Comparison of ENCODE assay signal across 9 mouse cellular contexts in the genomic region with DNA sequence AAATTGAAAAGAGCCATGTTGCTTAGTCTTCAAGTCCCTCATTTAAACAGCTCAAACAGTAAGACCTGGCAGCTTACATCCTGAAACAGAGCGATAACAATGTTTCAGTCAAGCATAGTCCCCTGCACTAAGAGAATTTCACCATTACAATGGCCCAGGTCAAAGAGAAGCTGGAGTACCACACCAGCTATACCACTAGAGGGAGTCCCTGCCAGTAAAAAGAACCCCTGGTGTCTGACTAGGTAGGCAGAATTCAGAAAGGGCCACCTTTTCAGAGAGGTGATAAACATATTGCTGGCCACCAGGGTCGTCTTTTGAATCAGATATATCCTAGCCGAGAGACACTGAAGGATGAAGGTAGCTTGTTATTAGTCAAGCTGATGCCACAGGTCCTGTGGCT. TPM values are rescaled to one million over a fixed set of nuclear protein-coding genes. Genes with fewer than 3 reads are reported as not detected.
A peak's percentile ranks its signal among the peaks of the same experiment; 100 is the strongest.
DNase-seq lines count a peak whose midpoint lies in the region; ATAC-seq and TF ChIP-seq lines count a peak whose summit lies in the region.
"Had no signal": no experiment of that assay in that cellular context is flagged by ENCODE, and none has a peak within 500 bp of the region (broad histone marks: within the 10 kb centered on the region; RNA-seq: fewer than 3 reads in every experiment).

No protein-coding gene starts in this region.

- peaks cover 10% of the 10 kb centered on the region for H3K36me3 ChIP-seq in limb, embryonic 11.5 days (ENCODE audit: control insufficient read depth, insufficient read depth, low read length)
- peaks cover 78% of the 10 kb centered on the region for H3K36me3 ChIP-seq in limb, embryonic 10.5 days
- peaks cover 57% of the 10 kb centered on the region for H3K36me3 ChIP-seq in intestine, postnatal 0 days (ENCODE audit: control insufficient read depth, insufficient read depth)

- H3K9ac ChIP-seq in limb, embryonic 11.5 days (ENCODE audit: low read length): no peak overlapping the region
- H3K9ac ChIP-seq in intestine, postnatal 0 days (ENCODE audit: low read depth, low read length): no peak overlapping the region
- H3K9ac ChIP-seq: neural tube, embryonic 13.5 days had no signal

- no peak for ATAC-seq in limb, embryonic 11.5 days (ENCODE audit: insufficient number of reproducible peaks, low FRiP score, low TSS enrichment, low read depth)
- peak; percentile 63 for ATAC-seq in intestine, postnatal 0 days

- H3K27me3 ChIP-seq in limb, embryonic 11.5 days (ENCODE audit: control insufficient read depth, insufficient read depth, low read length): no peaks in the 10 kb centered on the region
- no peaks in the 10 kb centered on the region for H3K27me3 ChIP-seq in limb, embryonic 10.5 days (ENCODE audit: low read depth, poor library complexity, severe bottlenecking)
- no peaks in the 10 kb centered on the region for H3K27me3 ChIP-seq in intestine, postnatal 0 days (replicated peaks; ENCODE audit: control insufficient read depth, insufficient read depth, low read length)
- H3K27me3 ChIP-seq: neural tube, embryonic 13.5 days had no signal

- no peaks in the 10 kb centered on the region for H3K9me3 ChIP-seq in limb, embryonic 11.5 days (ENCODE audit: control insufficient read depth, low read length)
- H3K9me3 ChIP-seq in limb, embryonic 10.5 days (replicated peaks): no peaks in the 10 kb centered on the region
- H3K9me3 ChIP-seq in intestine, postnatal 0 days (ENCODE audit: control insufficient read depth): no peaks in the 10 kb centered on the region
- H3K9me3 ChIP-seq: neural tube, embryonic 13.5 days had no signal

- TF ChIP-seq CTCF in intestine, postnatal 0 days (IDR thresholded peaks at IDR 0.05; ENCODE audit: low read depth): peak; percentile 86

- H3K27ac ChIP-seq in limb, embryonic 11.5 days (replicated peaks; ENCODE audit: low read depth, low read length): no peak overlapping the region
- H3K27ac ChIP-seq in limb, embryonic 10.5 days: no peak overlapping the region
- H3K27ac ChIP-seq in intestine, postnatal 0 days (ENCODE audit: low read depth, low read length): no peak overlapping the region
- H3K27ac ChIP-seq: neural tube, embryonic 13.5 days had no signal

- no peaks in the 10 kb centered on the region for H3K4me1 ChIP-seq in limb, embryonic 11.5 days (ENCODE audit: control insufficient read depth, insufficient read depth, low read length)
- no peaks in the 10 kb centered on the region for H3K4me1 ChIP-seq in limb, embryonic 10.5 days
- H3K4me1 ChIP-seq in intestine, postnatal 0 days (replicated peaks; ENCODE audit: control insufficient read depth, insufficient read depth, low read length): no peaks in the 10 kb centered on the region
- H3K4me1 ChIP-seq: neural tube, embryonic 13.5 days had no signal

- WGBS in limb, embryonic 11.5 days: 57% methylated on average over 3 of the region's 3 CpGs
- 57% methylated on average over 3 of the region's 3 CpGs for WGBS in limb, embryonic 10.5 days
- WGBS in intestine, postnatal 0 days: 36% methylated on average over 3 of the region's 3 CpGs

- no peak overlapping the region for H3K4me3 ChIP-seq in limb, embryonic 11.5 days (ENCODE audit: low read depth, low read length)
- H3K4me3 ChIP-seq in limb, embryonic 10.5 days: no peak overlapping the region
- H3K4me3 ChIP-seq in intestine, postnatal 0 days (ENCODE audit: low read depth, low read length): no peak overlapping the region
- H3K4me3 ChIP-seq: neural tube, embryonic 13.5 days had no signal

- H3K4me2 ChIP-seq in limb, embryonic 11.5 days (ENCODE audit: low read depth, severe bottlenecking): no peak overlapping the region
- H3K4me2 ChIP-seq in intestine, postnatal 0 days (replicated peaks; ENCODE audit: low read depth): no peak overlapping the region
- H3K4me2 ChIP-seq: neural tube, embryonic 13.5 days had no signal

- peak; percentile 43 for DNase-seq in limb, embryonic 11.5 days (ENCODE audit: low spot score)
- DNase-seq in limb, embryonic 10.5 days (ENCODE audit: low spot score): no peak
- peak; percentile 74 for DNase-seq in T-cell, adult 2 months (ENCODE audit: low spot score)
- DNase-seq in embryo, embryonic 11.5 days (ENCODE audit: low read depth, low spot score): peak; percentile 19
- DNase-seq in lung, postnatal 14 days: peak; percentile 59
- DNase-seq in thymus, postnatal 10 days (ENCODE audit: low spot score in 2 of 2): peak; percentile 22 to 63
- DNase-seq in layer of hippocampus, postnatal 25 days (ENCODE audit: extremely low spot score in 1 of 2, low spot score in 1 of 2): no peak

RNA-seq across cellular contexts. Expression of a gene that starts 9.0 kb away (rescaled TPM):
- polyA plus RNA-seq in limb, embryonic 11.5 days (2014; fragmentation: Nextera tagmentation; extraction: Ambion mirVana): 214 and 235 TPM in 2 replicates
- 257 and 263 TPM in 2 replicates for polyA plus RNA-seq in limb, embryonic 10.5 days (2016; fragmentation: Nextera tagmentation; extraction: Ambion mirVana)
- polyA plus RNA-seq in intestine, postnatal 0 days (2015; fragmentation: Nextera tagmentation; extraction: Ambion mirVana): 213 TPM in 2 replicates
- total RNA-seq in layer of hippocampus, postnatal 25 days (2021): 100 to 1,000 TPM; 313 to 339 TPM

RNA-seq across cellular contexts. Expression of a gene that starts 9.1 kb away (rescaled TPM):
- polyA plus RNA-seq in limb, embryonic 11.5 days (2014; fragmentation: Nextera tagmentation; extraction: Ambion mirVana): 57.4 and 61.0 TPM in 2 replicates
- polyA plus RNA-seq in limb, embryonic 10.5 days (2016; fragmentation: Nextera tagmentation; extraction: Ambion mirVana): 52.7 and 54.0 TPM in 2 replicates
- polyA plus RNA-seq in intestine, postnatal 0 days (2015; fragmentation: Nextera tagmentation; extraction: Ambion mirVana): 22.0 and 23.0 TPM in 2 replicates
- 10 to 100 TPM; 76.8 to 81.9 TPM for total RNA-seq in layer of hippocampus, postnatal 25 days (2021)

RNA-seq across cellular contexts. Expression of a gene that starts 22.8 kb away (rescaled TPM):
- not detected in 2 replicates for polyA plus RNA-seq in limb, embryonic 11.5 days (2014; fragmentation: Nextera tagmentation; extraction: Ambion mirVana)
- polyA plus RNA-seq in limb, embryonic 10.5 days (2016; fragmentation: Nextera tagmentation; extraction: Ambion mirVana): not detected in 2 replicates
- not detected in 2 replicates for polyA plus RNA-seq in intestine, postnatal 0 days (2015; fragmentation: Nextera tagmentation; extraction: Ambion mirVana)
- not detected for total RNA-seq in layer of hippocampus, postnatal 25 days (2021)
- polyA plus RNA-seq: neural tube, embryonic 13.5 days had no signal

RNA-seq across cellular contexts. Expression of a gene that starts 23.7 kb away (rescaled TPM):
- 130 and 137 TPM in 2 replicates for polyA plus RNA-seq in limb, embryonic 11.5 days (2014; fragmentation: Nextera tagmentation; extraction: Ambion mirVana)
- 134 and 136 TPM in 2 replicates for polyA plus RNA-seq in limb, embryonic 10.5 days (2016; fragmentation: Nextera tagmentation; extraction: Ambion mirVana)
- 312 and 334 TPM in 2 replicates for polyA plus RNA-seq in intestine, postnatal 0 days (2015; fragmentation: Nextera tagmentation; extraction: Ambion mirVana)
- total RNA-seq in layer of hippocampus, postnatal 25 days (2021): 10 to 100 TPM; 68.5 to 78.2 TPM

RNA-seq across cellular contexts. Expression of a gene that starts 48.9 kb away (rescaled TPM):
- 0.96 and 1.3 TPM in 2 replicates for polyA plus RNA-seq in limb, embryonic 11.5 days (2014; fragmentation: Nextera tagmentation; extraction: Ambion mirVana)
- 1.1 TPM in 2 replicates for polyA plus RNA-seq in limb, embryonic 10.5 days (2016; fragmentation: Nextera tagmentation; extraction: Ambion mirVana)
- 0.21 and 0.50 TPM in 2 replicates for polyA plus RNA-seq in intestine, postnatal 0 days (2015; fragmentation: Nextera tagmentation; extraction: Ambion mirVana)
- total RNA-seq in layer of hippocampus, postnatal 25 days (2021): 1 to 10 TPM in 1 of 2 experiments, under 1 TPM in 1; 0.84 to 2.2 TPM

Comparison
In these comparisons a context has a peak if more than half of its experiments do, and no peak if none do; other contexts are left out.
1. DNase-seq: peak in limb, embryonic 11.5 days (single experiment), T-cell, adult 2 months (single experiment), embryo, embryonic 11.5 days (single experiment), lung, postnatal 14 days (single experiment) and thymus, postnatal 10 days (2 of 2); none in limb, embryonic 10.5 days (single experiment) and layer of hippocampus, postnatal 25 days (0 of 2).